Mouse (Mus musculus) embryonic fibroblast, embryonic 13.5 days (primary cell): ENCODE measurements around the gene Casp9.

Experiments used
- CTCF ChIP-seq: IDR thresholded peaks from 2 replicates; pipeline ENCODE4 v1.5.1; 2011; ENCODE audit warnings: mild to moderate bottlenecking, control low read depth, low read length, moderate library complexity, borderline replicate concordance; ENCODE audit not compliant: insufficient read depth
- POLR2A ChIP-seq: IDR thresholded peaks from 2 replicates; pipeline ENCODE4 v1.6.1; 2011; ENCODE audit warnings: low read depth, mild to moderate bottlenecking, control low read depth, low read length, moderate library complexity

DNA sequence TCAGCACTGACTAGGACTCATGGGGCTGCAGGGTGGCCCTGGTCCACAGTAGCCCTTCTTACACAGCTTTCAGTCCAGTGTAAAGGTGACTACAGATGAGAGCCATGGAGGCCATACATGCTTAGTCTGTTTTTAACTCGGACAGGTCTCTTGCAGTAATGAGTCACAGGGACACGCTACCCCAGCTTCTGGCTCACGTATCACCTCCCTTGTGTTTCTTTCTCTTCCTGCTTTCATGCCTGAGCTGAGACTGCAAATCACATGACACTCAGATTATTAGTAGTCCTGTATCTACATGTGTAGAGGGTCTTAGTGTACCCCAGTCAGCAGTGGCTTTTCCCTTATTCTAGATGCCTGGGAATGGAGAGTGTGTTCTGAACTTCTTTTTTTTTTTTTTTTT, 28.4 kb upstream of the Casp9 start:
- no peak for TF ChIP-seq CTCF
- TF ChIP-seq POLR2A, result no peak
